Mouse (Mus musculus): ENCODE data around the gene Ryr1.

- TF ChIP-seq CTCF (IDR thresholded peaks at IDR 0.05) (peak; percentile 62), EP300 (IDR thresholded peaks at IDR 0.05) (peak; percentile 24; the same call in 1 of the 2 replicates)
Observed at GRCm38 (mm10) chr7:28973025-28973424, 152.0 kb downstream of the Ryr1 start.

All from lung, postnatal 0 days (tissue).